Mouse (Mus musculus): ENCODE results near the gene Jun. TPM values are rescaled to one million over a fixed set of nuclear protein-coding genes. Genes with fewer than 3 reads are reported as not detected.

Gene Jun
- polyA plus RNA-seq (2012; fragmentation: generic; extraction: Trizol) = 10 to 100 TPM; 29.7 to 77.7 TPM

GRCm38 (mm10) chr4:95052025-95052899, at the start of gene Jun:
Gene Jun (minus strand): TSS chr4:95052222.

Other genes starting within 250 kb of the Jun start
- gene Eqtn, start 123.4 kb downstream of the Jun start, polyA plus RNA-seq (2012; fragmentation: generic; extraction: Trizol) = not detected
- gene Mysm1, start 73.1 kb downstream of the Jun start, polyA plus RNA-seq (2012; fragmentation: generic; extraction: Trizol) = 1 to 10 TPM in 1 of 2 experiments, under 1 TPM in 1; 0.22 to 2.0 TPM

Data from C3H10T1/2 (cell line).